Mouse (Mus musculus) urinary bladder, postnatal 4 days (tissue): ENCODE results near the gene Zfr2.
A peak's percentile ranks its signal among the peaks of the same experiment; 100 is the strongest.

Source experiments
- DNase-seq, 2 experiments: peaks; one replicate each; pipeline ENCODE4 v3.0.0; 2021 to 2022; ENCODE audit warnings: low spot score in 2 of 2

The Zfr2 gene

GRCm38 (mm10) chr10:81232580-81233225, at the start of gene Zfr2:
Zfr2 (plus strand) TSS chr10:81233155.
- peak; percentile 87 to 94 for DNase-seq

GRCm38 (mm10) chr10:81183805-81184204, 49.1 kb upstream of the Zfr2 start, which contains the start of gene 4930442H23Rik:
4930442H23Rik (minus strand) TSS chr10:81183849.
- no peak for DNase-seq

GRCm38 (mm10) chr10:81184765-81185164, 48.2 kb upstream of the Zfr2 start:
- no peak for DNase-seq

GRCm38 (mm10) chr10:81187161-81187560, 45.8 kb upstream of the Zfr2 start:
- no peak for DNase-seq

GRCm38 (mm10) chr10:81189821-81190220, 43.1 kb upstream of the Zfr2 start:
- no peak for DNase-seq

- no peak for DNase-seq
These were observed 42.6 kb upstream of the Zfr2 start for GRCm38 (mm10) chr10:81190236-81190911.

- no peak for DNase-seq
These were observed 42.0 kb upstream of the Zfr2 start for GRCm38 (mm10) chr10:81190912-81191321.

- no peak for DNase-seq
These were observed 41.5 kb upstream of the Zfr2 start for GRCm38 (mm10) chr10:81191342-81191982.

GRCm38 (mm10) chr10:81192270-81192967, 40.5 kb upstream of the Zfr2 start:
- DNase-seq, result peak; percentile 72 to 77

GRCm38 (mm10) chr10:81192968-81193501, 39.9 kb upstream of the Zfr2 start:
- DNase-seq, result no peak

- peak in 1 of 2 experiments; percentile 63 for DNase-seq
These were observed 38.8 kb upstream of the Zfr2 start for GRCm38 (mm10) chr10:81193991-81194774.

GRCm38 (mm10) chr10:81195300-81195699, 37.7 kb upstream of the Zfr2 start:
- DNase-seq, result no peak

GRCm38 (mm10) chr10:81196470-81197065, 36.4 kb upstream of the Zfr2 start:
- DNase-seq, result no peak

- no peak for DNase-seq
These were observed 35.6 kb upstream of the Zfr2 start for GRCm38 (mm10) chr10:81197305-81197704.

- DNase-seq, result no peak
These were observed 34.7 kb upstream of the Zfr2 start for GRCm38 (mm10) chr10:81198230-81198629.

GRCm38 (mm10) chr10:81198990-81199389, 34.0 kb upstream of the Zfr2 start:
- no peak for DNase-seq

- DNase-seq, result no peak
These were observed 32.8 kb upstream of the Zfr2 start for GRCm38 (mm10) chr10:81200141-81200540.

- no peak for DNase-seq
These were observed 32.2 kb upstream of the Zfr2 start for GRCm38 (mm10) chr10:81200605-81201287.

- DNase-seq, result no peak
These were observed 30.9 kb upstream of the Zfr2 start, which contains the start of gene Nmrk2 for GRCm38 (mm10) chr10:81201807-81202758. Nmrk2 (minus strand) TSS chr10:81202051.
